Mouse (Mus musculus): ENCODE measurements at regions not wholly inside any gene's neighbourhood (a gene's known extent, or its start where the extent isn't known, plus 50 kb on each side); places are given as distances from the start of the nearest gene placed in this dataset.

- Histone ChIP-seq H3K27me3 (replicated peaks) (no peaks in the 10 kb centered on the region), H3K9me3 (replicated peaks) (no peaks in the 10 kb centered on the region), H3K4me2 (no peak overlapping the region), H3K4me3 (no peak overlapping the region), H3K4me1 (replicated peaks) (no peaks in the 10 kb centered on the region), H3K9ac (no peak overlapping the region), H3K36me3 (no peaks in the 10 kb centered on the region), H3K27ac (ENCODE audit: poor library complexity, severe bottlenecking) (no peak overlapping the region)
- WGBS: 90% methylated on average over 1 of the region's 1 CpGs
- no peak for ATAC-seq (ENCODE audit: insufficient number of reproducible peaks, low FRiP score)
Measured at GRCm38 (mm10) chr11:71597709-71598108, 152.0 kb upstream of the Wscd1 start.

- ATAC-seq (ENCODE audit: insufficient number of reproducible peaks, low FRiP score): no peak
- no peaks in the 10 kb centered on the region for H3K36me3 ChIP-seq
- H3K4me3 ChIP-seq: no peak overlapping the region
- H3K9ac ChIP-seq: no peak overlapping the region
- WGBS: 84% methylated on average over 9 of the region's 9 CpGs
- H3K27me3 ChIP-seq (replicated peaks): no peaks in the 10 kb centered on the region
- H3K27ac ChIP-seq (ENCODE audit: poor library complexity, severe bottlenecking): no peak overlapping the region
- no peaks in the 10 kb centered on the region for H3K4me1 ChIP-seq (replicated peaks)
- no peak overlapping the region for H3K4me2 ChIP-seq
- no peaks in the 10 kb centered on the region for H3K9me3 ChIP-seq (replicated peaks)
Measured at GRCm38 (mm10) chr11:71610782-71611181, 138.9 kb upstream of the Wscd1 start.

DNA sequence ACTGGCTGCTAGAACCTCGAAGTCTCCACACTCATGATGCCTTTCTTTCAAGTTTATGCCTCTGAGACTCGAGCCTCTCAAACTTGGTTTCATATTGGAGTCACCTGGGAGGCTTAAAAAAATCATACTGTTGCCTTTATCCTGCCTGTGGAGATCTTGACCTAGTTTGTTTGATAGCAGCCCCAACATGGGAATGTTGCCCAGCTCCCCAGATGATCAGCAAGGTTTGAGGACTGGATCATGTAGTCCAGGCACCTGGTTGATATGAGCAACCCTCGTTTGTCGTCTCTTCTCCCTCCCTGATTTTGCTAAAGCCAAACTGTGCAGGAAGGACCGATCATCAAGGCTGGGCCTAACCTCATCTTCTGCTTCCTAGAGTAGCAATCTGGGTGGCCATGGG, 134.2 kb upstream of the Wscd1 start:
- Histone ChIP-seq H3K4me2 (no peak overlapping the region), H3K4me1 (replicated peaks) (no peaks in the 10 kb centered on the region), H3K36me3 (no peaks in the 10 kb centered on the region), H3K9me3 (replicated peaks) (0 out of 2 replicates have a peak, but pooled peaks cover 3% of the 10 kb centered on the region), H3K4me3 (no peak overlapping the region), H3K27me3 (replicated peaks) (no peaks in the 10 kb centered on the region), H3K9ac (no peak overlapping the region), H3K27ac (ENCODE audit: poor library complexity, severe bottlenecking) (no peak overlapping the region)
- 75% methylated on average over 5 of the region's 5 CpGs for WGBS
- no peak for ATAC-seq (ENCODE audit: insufficient number of reproducible peaks, low FRiP score)

GRCm38 (mm10) chr11:71625501-71626191, 124.1 kb upstream of the Wscd1 start:
- Histone ChIP-seq H3K4me2 (no peak overlapping the region), H3K27me3 (replicated peaks) (no peaks in the 10 kb centered on the region), H3K4me1 (replicated peaks) (no peaks in the 10 kb centered on the region), H3K9ac (no peak overlapping the region), H3K36me3 (no peaks in the 10 kb centered on the region), H3K9me3 (replicated peaks) (no peaks in the 10 kb centered on the region), H3K4me3 (no peak overlapping the region), H3K27ac (ENCODE audit: poor library complexity, severe bottlenecking) (no peak overlapping the region)
- ATAC-seq (ENCODE audit: insufficient number of reproducible peaks, low FRiP score): no peak
- WGBS: 68% methylated on average over 5 of the region's 5 CpGs

GRCm38 (mm10) chr11:71636111-71636510, 113.6 kb upstream of the Wscd1 start:
- no peak for ATAC-seq (ENCODE audit: insufficient number of reproducible peaks, low FRiP score)
- Histone ChIP-seq H3K27ac (ENCODE audit: poor library complexity, severe bottlenecking) (no peak overlapping the region), H3K9ac (no peak overlapping the region), H3K4me1 (replicated peaks) (no peaks in the 10 kb centered on the region), H3K4me2 (no peak overlapping the region), H3K9me3 (replicated peaks) (no peaks in the 10 kb centered on the region), H3K36me3 (no peaks in the 10 kb centered on the region), H3K27me3 (replicated peaks) (no peaks in the 10 kb centered on the region), H3K4me3 (no peak overlapping the region)
- 66% methylated on average over 1 of the region's 1 CpGs for WGBS

DNA sequence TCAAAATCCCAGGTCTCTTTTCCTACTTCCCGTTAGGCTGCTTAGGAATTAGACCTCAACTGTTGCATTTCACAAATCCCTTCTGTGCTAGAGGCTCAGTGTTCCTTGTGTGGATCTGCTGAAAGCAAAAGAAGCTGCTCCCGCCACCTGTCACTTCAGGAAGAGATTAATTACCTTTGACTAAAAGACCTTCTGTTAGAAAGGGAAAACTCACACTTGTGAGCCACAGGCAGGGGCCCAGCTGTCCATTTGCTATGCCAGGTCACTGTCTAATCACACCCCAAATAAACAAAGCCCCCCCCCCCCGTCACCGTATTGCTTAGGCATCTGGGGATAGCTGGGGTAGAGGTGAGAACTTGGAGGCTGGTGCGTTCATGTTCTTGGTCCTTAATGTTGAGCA, 112.9 kb upstream of the Wscd1 start:
- Histone ChIP-seq H3K9me3 (replicated peaks) (no peaks in the 10 kb centered on the region), H3K27ac (ENCODE audit: poor library complexity, severe bottlenecking) (no peak overlapping the region), H3K4me1 (replicated peaks) (no peaks in the 10 kb centered on the region), H3K36me3 (no peaks in the 10 kb centered on the region), H3K4me2 (no peak overlapping the region), H3K27me3 (replicated peaks) (no peaks in the 10 kb centered on the region), H3K4me3 (no peak overlapping the region), H3K9ac (no peak overlapping the region)
- ATAC-seq (ENCODE audit: insufficient number of reproducible peaks, low FRiP score): no peak
- 33% methylated on average over 5 of the region's 5 CpGs for WGBS

DNA sequence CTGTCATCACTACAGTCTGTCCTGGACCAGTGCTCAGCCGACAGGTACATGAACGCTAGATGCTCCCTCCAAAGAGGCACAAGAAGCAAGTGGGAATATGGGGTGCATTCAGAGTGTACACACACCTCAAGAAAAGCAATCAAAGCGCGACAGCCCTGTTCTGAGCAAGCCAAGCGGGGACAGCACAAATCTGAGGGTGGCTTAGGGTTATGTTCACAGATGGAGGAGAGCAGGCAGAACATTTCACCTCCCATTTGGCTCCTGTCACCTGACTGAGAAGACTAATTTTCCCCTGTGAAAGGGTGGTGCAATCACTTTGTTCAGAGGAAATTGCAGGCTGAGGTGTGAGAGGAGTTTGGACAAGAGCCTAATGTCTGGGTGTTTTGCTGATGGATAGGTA, 106.8 kb upstream of the Wscd1 start:
- no peaks in the 10 kb centered on the region for H3K9me3 ChIP-seq (replicated peaks)
- WGBS: 86% methylated on average over 5 of the region's 5 CpGs
- H3K27me3 ChIP-seq (replicated peaks): no peaks in the 10 kb centered on the region
- H3K36me3 ChIP-seq: no peaks in the 10 kb centered on the region
- H3K9ac ChIP-seq: no peak overlapping the region
- no peaks in the 10 kb centered on the region for H3K4me1 ChIP-seq (replicated peaks)
- no peak overlapping the region for H3K4me3 ChIP-seq
- no peak overlapping the region for H3K27ac ChIP-seq (ENCODE audit: poor library complexity, severe bottlenecking)
- no peak for ATAC-seq (ENCODE audit: insufficient number of reproducible peaks, low FRiP score)
- no peak overlapping the region for H3K4me2 ChIP-seq

DNA sequence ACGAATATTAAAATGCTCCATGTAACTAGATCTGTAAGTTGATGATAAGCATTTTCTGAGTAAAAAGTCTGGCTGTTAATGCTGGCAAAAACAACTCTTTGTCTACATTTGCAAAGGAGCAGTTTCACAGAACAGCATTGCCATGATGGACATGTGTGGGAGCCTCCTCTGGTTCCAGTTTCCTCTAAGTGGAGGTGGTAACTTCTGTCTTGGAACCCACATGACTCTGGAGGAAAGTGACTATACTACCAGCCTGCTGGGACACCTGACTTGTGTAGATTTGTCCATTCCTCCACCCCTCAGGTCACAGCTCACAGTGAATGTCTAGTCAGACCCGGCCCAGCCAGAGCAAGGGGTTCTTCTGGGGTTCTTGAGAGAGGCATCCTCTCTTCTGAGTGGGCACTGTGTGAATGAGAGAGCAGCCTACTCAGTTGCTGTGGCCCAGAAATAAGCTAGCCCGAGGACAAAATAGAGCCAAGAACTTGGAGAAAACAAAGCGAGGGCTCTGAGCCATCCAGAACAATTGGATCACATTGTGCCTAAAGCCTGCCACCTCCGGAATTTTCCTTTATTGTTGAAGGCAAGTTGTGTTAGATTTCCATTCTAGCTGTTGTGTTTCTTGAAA, 97.9 kb upstream of the Wscd1 start:
- WGBS: 78% methylated on average over 5 of the region's 5 CpGs
- Histone ChIP-seq H3K4me1 (replicated peaks) (no peaks in the 10 kb centered on the region), H3K4me2 (no peak overlapping the region), H3K9ac (no peak overlapping the region), H3K4me3 (no peak overlapping the region), H3K9me3 (replicated peaks) (no peaks in the 10 kb centered on the region; the same call in 1 of the 2 replicates), H3K27me3 (replicated peaks) (no peaks in the 10 kb centered on the region), H3K36me3 (no peaks in the 10 kb centered on the region), H3K27ac (ENCODE audit: poor library complexity, severe bottlenecking) (no peak overlapping the region)
- ATAC-seq (ENCODE audit: insufficient number of reproducible peaks, low FRiP score): no peak

- no peaks in the 10 kb centered on the region; the same call in 1 of the 2 replicates for H3K9me3 ChIP-seq (replicated peaks)
- 75% methylated on average over 5 of the region's 5 CpGs for WGBS
- H3K4me3 ChIP-seq: no peak overlapping the region
- no peak overlapping the region for H3K9ac ChIP-seq
- ATAC-seq (ENCODE audit: insufficient number of reproducible peaks, low FRiP score): no peak
- no peak overlapping the region for H3K4me2 ChIP-seq
- no peaks in the 10 kb centered on the region for H3K4me1 ChIP-seq (replicated peaks)
- H3K27me3 ChIP-seq (replicated peaks): no peaks in the 10 kb centered on the region
- H3K36me3 ChIP-seq: no peaks in the 10 kb centered on the region
- no peak overlapping the region for H3K27ac ChIP-seq (ENCODE audit: poor library complexity, severe bottlenecking)
Measured at GRCm38 (mm10) chr11:71652381-71652775, 97.3 kb upstream of the Wscd1 start.

DNA sequence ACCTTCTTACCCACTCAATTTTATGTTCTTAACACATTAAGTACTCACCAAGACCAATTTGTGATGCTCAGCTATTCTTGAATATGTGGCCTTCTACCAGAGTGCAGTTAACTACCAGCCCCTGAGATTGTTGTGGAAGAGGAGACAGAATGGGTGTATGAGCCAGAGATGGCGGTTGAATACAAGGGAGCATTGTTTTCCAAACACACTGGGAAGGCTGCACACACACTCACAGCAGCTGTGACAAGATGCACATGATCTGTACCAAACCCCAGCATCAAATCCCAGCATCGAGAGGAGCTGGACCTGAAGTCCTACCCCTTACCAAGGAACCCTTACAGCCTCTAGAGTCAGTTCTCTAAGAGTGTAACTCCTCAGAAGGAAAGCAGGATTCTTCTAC, 91.4 kb upstream of the Wscd1 start:
- no peak for ATAC-seq (ENCODE audit: insufficient number of reproducible peaks, low FRiP score)
- H3K9me3 ChIP-seq (replicated peaks): no peaks in the 10 kb centered on the region; the same call in 1 of the 2 replicates
- no peak overlapping the region for H3K9ac ChIP-seq
- no peaks in the 10 kb centered on the region for H3K36me3 ChIP-seq
- WGBS: 64% methylated on average over 2 of the region's 2 CpGs
- no peaks in the 10 kb centered on the region for H3K4me1 ChIP-seq (replicated peaks)
- H3K27ac ChIP-seq (ENCODE audit: poor library complexity, severe bottlenecking): no peak overlapping the region
- no peak overlapping the region for H3K4me3 ChIP-seq
- no peak overlapping the region for H3K4me2 ChIP-seq
- no peaks in the 10 kb centered on the region for H3K27me3 ChIP-seq (replicated peaks)

DNA sequence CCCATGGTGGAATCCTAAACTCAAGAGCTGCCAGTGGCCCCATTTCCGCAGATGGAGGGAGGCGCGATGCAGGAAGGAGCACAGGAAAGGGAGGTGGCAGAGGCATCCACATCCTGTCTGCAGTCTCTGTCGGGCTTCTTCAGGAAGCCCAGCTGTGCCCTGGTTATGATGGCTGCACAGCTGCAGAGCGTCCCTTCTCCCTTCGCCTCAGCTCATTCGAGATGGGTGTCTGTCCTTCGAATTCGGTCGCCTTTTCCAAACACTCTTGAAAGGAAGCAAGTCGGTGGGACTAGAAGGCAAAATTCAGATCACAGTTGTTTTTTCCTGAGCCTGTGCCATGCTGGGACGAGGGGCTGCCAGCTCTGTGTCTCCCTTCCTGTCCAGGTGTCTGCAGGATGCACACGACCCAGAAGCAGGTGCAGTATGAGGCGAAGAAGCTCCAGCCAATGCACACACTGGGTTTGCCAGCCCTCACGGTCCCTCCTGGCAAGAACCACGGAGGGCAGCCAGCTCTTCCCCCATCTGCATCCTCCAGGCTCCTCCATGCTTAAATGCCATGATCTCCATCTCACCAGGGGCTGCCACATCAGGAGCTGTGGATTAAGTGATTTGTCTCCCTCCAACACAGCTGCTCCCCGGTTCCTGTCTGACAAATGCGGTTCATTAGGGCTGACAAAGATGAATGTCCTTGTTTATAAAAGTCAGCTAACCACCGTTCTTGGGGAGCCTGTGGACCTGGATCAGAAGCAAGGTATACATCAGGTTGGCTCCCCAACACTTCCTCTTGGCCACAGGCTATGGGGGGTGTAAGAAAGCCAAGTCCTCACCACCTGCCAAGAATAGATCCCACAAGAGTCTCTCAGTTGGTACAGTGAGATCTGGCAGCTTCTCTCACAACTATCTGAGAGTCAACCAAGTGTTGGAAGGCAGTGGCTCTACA, 79.3 kb upstream of the Wscd1 start:
- Histone ChIP-seq H3K4me2 (no peak overlapping the region), H3K9me3 (replicated peaks) (no peaks in the 10 kb centered on the region), H3K27me3 (replicated peaks) (no peaks in the 10 kb centered on the region), H3K4me3 (no peak overlapping the region), H3K9ac (no peak overlapping the region), H3K36me3 (no peaks in the 10 kb centered on the region), H3K27ac (ENCODE audit: poor library complexity, severe bottlenecking) (no peak overlapping the region), H3K4me1 (replicated peaks) (0 out of 2 replicates have a peak, but pooled peaks cover 4% of the 10 kb centered on the region)
- no peak for ATAC-seq (ENCODE audit: insufficient number of reproducible peaks, low FRiP score)
- WGBS: 60% methylated on average over 19 of the region's 19 CpGs
